Mouse (Mus musculus) layer of hippocampus, postnatal 36 days (tissue): ENCODE results near the gene Odf3l2. TPM values are rescaled to one million over a fixed set of nuclear protein-coding genes. Genes with fewer than 3 reads are reported as not detected.

Experiments used
- DNase-seq, 2 experiments: peaks; one replicate each; pipeline ENCODE4 v3.0.0; 2022
- total RNA-seq, 2 experiments: library from RNA; stranded (reverse); gene quantifications; 2 replicates each; pipeline ENCODE4 v1.2.3; 2021

Gene Odf3l2
- total RNA-seq, result under 1 TPM in 1 of 2 experiments, not detected in 1; 0.61 TPM

- DNase-seq, result no peak
Observed at GRCm38 (mm10) chr10:79645711-79646110, at the start of gene Odf3l2. Odf3l2 (minus strand) TSS chr10:79645738.

- DNase-seq, result no peak
Observed at GRCm38 (mm10) chr10:79694379-79694655, 48.8 kb upstream of the Odf3l2 start.

GRCm38 (mm10) chr10:79693580-79694378 lies 48.2 kb upstream of the Odf3l2 start:
- DNase-seq, result no peak

GRCm38 (mm10) chr10:79691986-79692548 lies 46.5 kb upstream of the Odf3l2 start:
- no peak for DNase-seq

GRCm38 (mm10) chr10:79689178-79689577 lies 43.6 kb upstream of the Odf3l2 start:
- DNase-seq, result no peak

- no peak for DNase-seq
Observed at GRCm38 (mm10) chr10:79688720-79689119, 43.2 kb upstream of the Odf3l2 start, which contains the start of gene Gzmm. Gzmm (plus strand) TSS chr10:79689020.

- no peak for DNase-seq
Observed at GRCm38 (mm10) chr10:79687513-79687912, 42.0 kb upstream of the Odf3l2 start.

- no peak for DNase-seq
Observed at GRCm38 (mm10) chr10:79686691-79687090, 41.2 kb upstream of the Odf3l2 start.

GRCm38 (mm10) chr10:79686219-79686618 lies 40.7 kb upstream of the Odf3l2 start:
- no peak for DNase-seq

- no peak for DNase-seq
Observed at GRCm38 (mm10) chr10:79684770-79685600, 39.4 kb upstream of the Odf3l2 start.

GRCm38 (mm10) chr10:79683726-79684640 lies 38.4 kb upstream of the Odf3l2 start:
- no peak for DNase-seq

- DNase-seq, result peak in 1 of 2 experiments; percentile 35
Observed at GRCm38 (mm10) chr10:79682916-79683582, 37.5 kb upstream of the Odf3l2 start.

GRCm38 (mm10) chr10:79682551-79682915 lies 37.0 kb upstream of the Odf3l2 start:
- DNase-seq, result peak in 1 of 2 experiments; percentile 31

- DNase-seq, result peak; percentile 100
Observed at GRCm38 (mm10) chr10:79681591-79682245, 36.2 kb upstream of the Odf3l2 start, which contains the start of gene Cdc34. Cdc34 (plus strand) TSS chr10:79682195.

GRCm38 (mm10) chr10:79680606-79681495 lies 35.3 kb upstream of the Odf3l2 start:
- DNase-seq, result no peak

- DNase-seq, result no peak
Observed at GRCm38 (mm10) chr10:79675346-79676035, 30.0 kb upstream of the Odf3l2 start.

GRCm38 (mm10) chr10:79673054-79673453 lies 27.5 kb upstream of the Odf3l2 start:
- DNase-seq, result no peak

- no peak for DNase-seq
Observed at GRCm38 (mm10) chr10:79672088-79672455, 26.5 kb upstream of the Odf3l2 start.

- no peak for DNase-seq
Observed at GRCm38 (mm10) chr10:79671396-79672087, 26.0 kb upstream of the Odf3l2 start.
